Mouse (Mus musculus): ENCODE measurements at regions not wholly inside any gene's neighbourhood (a gene's known extent, or its start where the extent isn't known, plus 50 kb on each side); places are given as distances from the start of the nearest gene placed in this dataset.
A peak's percentile ranks its signal among the peaks of the same experiment; 100 is the strongest.

- Histone ChIP-seq H3K36me3 (ENCODE audit: control insufficient read depth, insufficient read depth, low read length) (no peaks in the 10 kb centered on the region), H3K4me1 (ENCODE audit: control insufficient read depth, insufficient read depth, low read length) (no peaks in the 10 kb centered on the region), H3K27me3 (replicated peaks; ENCODE audit: control insufficient read depth, insufficient read depth, low read length) (no peaks in the 10 kb centered on the region), H3K4me3 (ENCODE audit: low read depth, low read length) (no peak overlapping the region), H3K9me3 (replicated peaks; ENCODE audit: control insufficient read depth, low read length) (no peaks in the 10 kb centered on the region), H3K27ac (ENCODE audit: low read depth, low read length) (no peak overlapping the region), H3K4me2 (ENCODE audit: low read length) (no peak overlapping the region), H3K9ac (ENCODE audit: low read length) (no peak overlapping the region)
- DNase-seq (ENCODE audit: low spot score) (no peak), ATAC-seq (no peak)
- 100% methylated on average over 1 of the region's 1 CpGs for WGBS
These were observed 849.1 kb downstream of the Gm9195 start for GRCm38 (mm10) chr14:71642536-71642935.

DNA sequence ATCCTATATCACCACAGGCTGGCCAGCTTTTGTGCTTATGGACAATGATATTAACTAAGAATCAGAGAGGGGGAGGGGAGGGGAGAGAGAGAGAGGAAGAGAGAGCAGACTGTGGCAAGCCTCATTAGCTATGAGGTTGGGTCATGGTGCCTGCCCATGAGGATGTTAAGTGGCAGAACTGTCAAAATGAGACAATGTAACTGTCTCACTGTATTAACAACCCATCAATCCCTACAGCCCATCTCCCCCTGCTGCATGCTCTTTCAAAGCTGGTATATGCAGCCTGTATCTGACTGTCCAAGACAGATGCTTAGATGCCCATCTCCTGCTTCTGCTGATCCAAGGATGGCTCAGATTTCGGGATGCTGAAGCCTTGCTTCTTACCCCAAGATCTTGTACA, 852.6 kb downstream of the Gm9195 start:
- H3K4me2 ChIP-seq (ENCODE audit: low read length) = no peak overlapping the region
- DNase-seq (ENCODE audit: low spot score) (no peak), ATAC-seq (no peak)
- no peak overlapping the region for H3K27ac ChIP-seq (ENCODE audit: low read depth, low read length)
- H3K4me3 ChIP-seq (ENCODE audit: low read depth, low read length) = no peak overlapping the region
- no peaks in the 10 kb centered on the region for H3K36me3 ChIP-seq (ENCODE audit: control insufficient read depth, insufficient read depth, low read length)
- no peak overlapping the region for H3K9ac ChIP-seq (ENCODE audit: low read length)
- WGBS = 76% methylated on average over 1 of the region's 1 CpGs
- H3K27me3 ChIP-seq (replicated peaks; ENCODE audit: control insufficient read depth, insufficient read depth, low read length) = no peaks in the 10 kb centered on the region
- H3K4me1 ChIP-seq (ENCODE audit: control insufficient read depth, insufficient read depth, low read length) = no peaks in the 10 kb centered on the region
- no peaks in the 10 kb centered on the region for H3K9me3 ChIP-seq (replicated peaks; ENCODE audit: control insufficient read depth, low read length)

DNA sequence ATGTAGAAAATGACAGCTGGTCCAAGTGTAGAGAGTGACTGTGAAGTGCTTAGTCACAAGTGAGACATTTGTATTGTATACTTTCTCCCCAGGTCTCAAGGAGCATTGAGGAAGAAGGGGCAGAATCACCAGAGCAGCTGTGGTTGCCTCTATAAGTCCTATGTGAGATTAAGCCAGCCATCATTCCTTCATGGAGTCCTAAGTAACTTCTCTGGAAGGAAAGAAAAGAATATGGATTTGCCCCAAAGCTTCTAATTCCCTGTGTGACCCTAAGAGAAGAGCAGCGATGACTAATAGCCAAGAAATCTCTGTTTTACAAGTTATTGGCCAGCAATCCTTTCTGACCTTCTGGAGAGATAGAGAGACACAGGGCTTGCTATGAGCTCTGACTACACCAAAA, 856.5 kb downstream of the Gm9195 start:
- 92% methylated on average over 1 of the region's 1 CpGs for WGBS
- H3K4me1 ChIP-seq (ENCODE audit: control insufficient read depth, insufficient read depth, low read length) = no peaks in the 10 kb centered on the region
- H3K36me3 ChIP-seq (ENCODE audit: control insufficient read depth, insufficient read depth, low read length) = no peaks in the 10 kb centered on the region
- no peak overlapping the region for H3K4me3 ChIP-seq (ENCODE audit: low read depth, low read length)
- no peak overlapping the region for H3K27ac ChIP-seq (ENCODE audit: low read depth, low read length)
- H3K9ac ChIP-seq (ENCODE audit: low read length) = no peak overlapping the region
- DNase-seq (ENCODE audit: low spot score) (no peak), ATAC-seq (no peak)
- no peaks in the 10 kb centered on the region for H3K27me3 ChIP-seq (replicated peaks; ENCODE audit: control insufficient read depth, insufficient read depth, low read length)
- H3K9me3 ChIP-seq (replicated peaks; ENCODE audit: control insufficient read depth, low read length) = no peaks in the 10 kb centered on the region
- no peak overlapping the region for H3K4me2 ChIP-seq (ENCODE audit: low read length)

GRCm38 (mm10) chr14:71609698-71610301, 881.8 kb downstream of the Gm9195 start:
- Histone ChIP-seq H3K4me3 (ENCODE audit: low read depth, low read length) (no peak overlapping the region), H3K9me3 (replicated peaks; ENCODE audit: control insufficient read depth, low read length) (no peaks in the 10 kb centered on the region), H3K27ac (ENCODE audit: low read depth, low read length) (no peak overlapping the region), H3K36me3 (ENCODE audit: control insufficient read depth, insufficient read depth, low read length) (no peaks in the 10 kb centered on the region), H3K27me3 (replicated peaks; ENCODE audit: control insufficient read depth, insufficient read depth, low read length) (no peaks in the 10 kb centered on the region), H3K4me1 (ENCODE audit: control insufficient read depth, insufficient read depth, low read length) (no peaks in the 10 kb centered on the region), H3K9ac (ENCODE audit: low read length) (no peak overlapping the region), H3K4me2 (ENCODE audit: low read length) (no peak overlapping the region)
- peak; percentile 60 for ATAC-seq
- WGBS = 18% methylated on average over 4 of the region's 4 CpGs
- DNase-seq (ENCODE audit: low spot score) = peak; percentile 54

DNA sequence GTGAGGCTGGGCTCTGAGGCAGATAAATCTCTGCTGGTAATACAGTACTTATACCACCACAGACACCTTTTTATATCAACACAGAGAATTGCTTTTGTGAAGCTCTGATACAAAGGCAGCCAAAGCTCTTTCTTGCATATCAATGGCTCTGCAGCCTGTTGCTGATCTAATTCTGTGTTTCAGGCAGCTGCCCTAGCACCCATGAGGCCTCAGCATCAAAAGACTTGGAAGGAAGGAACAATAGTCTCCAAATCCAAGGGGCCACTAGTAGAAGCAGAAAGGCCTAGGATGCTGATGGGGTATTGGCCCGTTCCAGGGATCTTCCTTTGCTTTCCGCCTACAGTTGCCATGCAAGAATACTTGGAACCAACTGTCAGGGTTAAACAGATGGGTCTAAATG, 887.9 kb downstream of the Gm9195 start:
- Histone ChIP-seq H3K4me3 (ENCODE audit: low read depth, low read length) (no peak overlapping the region), H3K4me1 (ENCODE audit: control insufficient read depth, insufficient read depth, low read length) (no peaks in the 10 kb centered on the region), H3K27ac (ENCODE audit: low read depth, low read length) (no peak overlapping the region), H3K9ac (ENCODE audit: low read length) (no peak overlapping the region), H3K36me3 (ENCODE audit: control insufficient read depth, insufficient read depth, low read length) (no peaks in the 10 kb centered on the region), H3K4me2 (ENCODE audit: low read length) (no peak overlapping the region), H3K9me3 (replicated peaks; ENCODE audit: control insufficient read depth, low read length) (no peaks in the 10 kb centered on the region), H3K27me3 (replicated peaks; ENCODE audit: control insufficient read depth, insufficient read depth, low read length) (no peaks in the 10 kb centered on the region)
- WGBS = 36% methylated on average over 2 of the region's 2 CpGs
- DNase-seq (ENCODE audit: low spot score) (peak; percentile 13), ATAC-seq (no peak)

- WGBS = 86% methylated on average over 3 of the region's 3 CpGs
- H3K4me3 ChIP-seq (ENCODE audit: low read depth, low read length) = no peak overlapping the region
- no peaks in the 10 kb centered on the region for H3K36me3 ChIP-seq (ENCODE audit: control insufficient read depth, insufficient read depth, low read length)
- H3K9ac ChIP-seq (ENCODE audit: low read length) = no peak overlapping the region
- no peaks in the 10 kb centered on the region for H3K27me3 ChIP-seq (replicated peaks; ENCODE audit: control insufficient read depth, insufficient read depth, low read length)
- no peak for DNase-seq (ENCODE audit: low spot score)
- no peaks in the 10 kb centered on the region for H3K4me1 ChIP-seq (ENCODE audit: control insufficient read depth, insufficient read depth, low read length)
- ATAC-seq = no peak
- no peak overlapping the region for H3K4me2 ChIP-seq (ENCODE audit: low read length)
- H3K27ac ChIP-seq (ENCODE audit: low read depth, low read length) = no peak overlapping the region
- H3K9me3 ChIP-seq (replicated peaks; ENCODE audit: control insufficient read depth, low read length) = no peaks in the 10 kb centered on the region
These were observed 893.8 kb downstream of the Gm9195 start for GRCm38 (mm10) chr14:71597859-71598258.

DNA sequence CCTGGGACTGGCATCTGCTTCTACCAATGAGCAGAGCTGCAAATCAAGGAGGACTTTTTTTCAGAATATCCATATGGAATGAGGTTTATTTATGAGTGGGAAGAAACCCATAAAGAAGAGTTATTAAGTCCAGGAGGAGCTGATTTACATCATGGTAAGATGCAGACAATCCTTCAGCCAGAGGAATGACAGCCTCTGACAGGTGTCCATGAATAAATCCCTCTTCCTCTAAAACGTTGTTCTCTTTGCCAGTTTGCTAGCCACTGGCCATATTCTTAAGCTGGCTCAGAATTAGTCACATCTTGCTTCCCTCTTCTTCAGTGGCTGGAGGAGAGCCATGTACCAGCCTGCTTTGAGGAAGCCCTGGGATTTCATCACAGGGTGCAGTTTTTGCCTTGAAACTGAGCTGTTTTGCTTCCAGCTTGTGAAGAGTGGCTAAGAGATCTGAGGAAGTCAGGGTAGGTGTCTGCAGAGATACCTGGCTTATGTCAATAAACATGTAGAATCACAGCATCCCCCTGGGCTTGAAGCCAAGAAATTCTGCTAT, 902.9 kb downstream of the Gm9195 start:
- Histone ChIP-seq H3K36me3 (ENCODE audit: control insufficient read depth, insufficient read depth, low read length) (no peaks in the 10 kb centered on the region), H3K27me3 (replicated peaks; ENCODE audit: control insufficient read depth, insufficient read depth, low read length) (no peaks in the 10 kb centered on the region), H3K9ac (ENCODE audit: low read length) (no peak overlapping the region), H3K4me3 (ENCODE audit: low read depth, low read length) (no peak overlapping the region), H3K4me1 (ENCODE audit: control insufficient read depth, insufficient read depth, low read length) (no peaks in the 10 kb centered on the region), H3K9me3 (replicated peaks; ENCODE audit: control insufficient read depth, low read length) (no peaks in the 10 kb centered on the region), H3K4me2 (ENCODE audit: low read length) (no peak overlapping the region), H3K27ac (ENCODE audit: low read depth, low read length) (no peak overlapping the region)
- no peak for DNase-seq (ENCODE audit: low spot score)
- no peak for ATAC-seq
- 70% methylated on average over 1 of the region's 1 CpGs for WGBS

GRCm38 (mm10) chr14:71588006-71588405, 903.6 kb downstream of the Gm9195 start:
- Histone ChIP-seq H3K27me3 (replicated peaks; ENCODE audit: control insufficient read depth, insufficient read depth, low read length) (no peaks in the 10 kb centered on the region), H3K27ac (ENCODE audit: low read depth, low read length) (no peak overlapping the region), H3K4me3 (ENCODE audit: low read depth, low read length) (no peak overlapping the region), H3K4me2 (ENCODE audit: low read length) (no peak overlapping the region), H3K9ac (ENCODE audit: low read length) (no peak overlapping the region), H3K4me1 (ENCODE audit: control insufficient read depth, insufficient read depth, low read length) (no peaks in the 10 kb centered on the region), H3K9me3 (replicated peaks; ENCODE audit: control insufficient read depth, low read length) (no peaks in the 10 kb centered on the region), H3K36me3 (ENCODE audit: control insufficient read depth, insufficient read depth, low read length) (no peaks in the 10 kb centered on the region)
- no peak for DNase-seq (ENCODE audit: low spot score)
- ATAC-seq = no peak

- H3K36me3 ChIP-seq (ENCODE audit: control insufficient read depth, insufficient read depth, low read length) = no peaks in the 10 kb centered on the region
- no peaks in the 10 kb centered on the region for H3K27me3 ChIP-seq (replicated peaks; ENCODE audit: control insufficient read depth, insufficient read depth, low read length)
- no peaks in the 10 kb centered on the region for H3K9me3 ChIP-seq (replicated peaks; ENCODE audit: control insufficient read depth, low read length)
- no peak overlapping the region for H3K27ac ChIP-seq (ENCODE audit: low read depth, low read length)
- no peak overlapping the region for H3K4me3 ChIP-seq (ENCODE audit: low read depth, low read length)
- H3K4me1 ChIP-seq (ENCODE audit: control insufficient read depth, insufficient read depth, low read length) = no peaks in the 10 kb centered on the region
- no peak overlapping the region for H3K9ac ChIP-seq (ENCODE audit: low read length)
- 64% methylated on average over 3 of the region's 3 CpGs for WGBS
- H3K4me2 ChIP-seq (ENCODE audit: low read length) = no peak overlapping the region
- DNase-seq (ENCODE audit: low spot score) = no peak
- ATAC-seq = no peak
These were observed 926.8 kb downstream of the Gm9195 start for GRCm38 (mm10) chr14:71564816-71565215.

All from forebrain, embryonic 14.5 days (tissue).